Mouse (Mus musculus) megakaryocyte, embryonic 14.5 days (primary cell): ENCODE measurements around the gene Olfr531.

ENCODE experiments used
- FLI1 ChIP-seq: IDR thresholded peaks from 2 replicates; pipeline ENCODE4 v1.6.1; 2012; ENCODE audit warnings: low read length, inconsistent platforms, mixed read lengths
- GATA1 ChIP-seq: IDR thresholded peaks from 3 replicates; pipeline ENCODE4 v1.6.1; 2012; ENCODE audit warnings: mixed read lengths, low read length, inconsistent platforms, borderline replicate concordance

- TF ChIP-seq GATA1 (no peak), FLI1 (no peak)
These were observed 18.8 kb upstream of the Olfr531 start, which contains the start of gene Olfr532 for GRCm38 (mm10) chr7:140421539-140421938.
